Mouse (Mus musculus): Measurements from ENCODE around the gene Smoc1. TPM values are rescaled to one million over a fixed set of nuclear protein-coding genes. Genes with fewer than 3 reads are reported as not detected.

Smoc1 gene
- polyA plus RNA-seq, 1 experiment, result 0.19 TPM

DNA sequence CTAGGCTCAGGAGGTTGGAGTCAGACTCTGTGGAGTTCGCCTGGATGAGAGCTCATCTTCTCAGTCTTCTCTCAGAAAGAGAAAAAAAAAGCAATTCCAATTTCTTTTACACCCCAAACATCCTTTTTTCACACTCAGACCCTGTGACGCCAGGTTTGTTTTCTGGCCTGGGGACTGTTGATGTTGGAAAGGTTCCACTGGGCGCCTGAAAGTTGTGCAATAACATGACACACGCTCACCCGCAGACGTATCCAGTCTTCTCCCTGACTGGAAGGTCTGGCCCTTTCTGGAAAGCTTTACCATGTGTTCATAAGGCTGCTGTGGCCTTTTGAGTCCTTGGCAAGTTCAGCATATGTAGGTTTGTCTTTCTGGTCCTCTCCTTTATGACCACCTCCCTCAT, 129.1 kb downstream of the Smoc1 start:
- Histone ChIP-seq H3K79me2 (ENCODE audit: control insufficient read depth, insufficient read depth) (no peaks in the 10 kb centered on the region), H3K4me2 (ENCODE audit: low read depth) (peak overlapping the region; percentile 13), H3K4me3 (no peak overlapping the region), H3ac (ENCODE audit: control insufficient read depth, insufficient read length) (no peak overlapping the region), H3K27me3 (ENCODE audit: control insufficient read depth, insufficient read depth, insufficient read length) (no peaks in the 10 kb centered on the region), H3K36me3 (ENCODE audit: control insufficient read depth, insufficient read depth) (no peaks in the 10 kb centered on the region)
- TF ChIP-seq CEBPB (IDR thresholded peaks at IDR 0.05; ENCODE audit: insufficient read depth, poor library complexity, severe bottlenecking) (peak; percentile 99), POLR2AphosphoS2 (IDR thresholded peaks at IDR 0.05; ENCODE audit: insufficient read length, low read depth) (no peak), SRF (IDR thresholded peaks at IDR 0.05; ENCODE audit: control insufficient read depth, insufficient read length, low read depth) (no peak)

GRCm38 (mm10) chr12:81156841-81157240, 130.2 kb downstream of the Smoc1 start:
- H3K79me2 ChIP-seq (ENCODE audit: control insufficient read depth, insufficient read depth), result no peaks in the 10 kb centered on the region

GRCm38 (mm10) chr12:81159947-81160346, 133.3 kb downstream of the Smoc1 start:
- Histone ChIP-seq H3K79me2 (ENCODE audit: control insufficient read depth, insufficient read depth) (no peaks in the 10 kb centered on the region), H3K4me3 (no peak overlapping the region), H3K27me3 (ENCODE audit: control insufficient read depth, insufficient read depth, insufficient read length) (no peaks in the 10 kb centered on the region), H3K36me3 (ENCODE audit: control insufficient read depth, insufficient read depth) (no peaks in the 10 kb centered on the region), H3K4me2 (ENCODE audit: low read depth) (no peak overlapping the region), H3ac (ENCODE audit: control insufficient read depth, insufficient read length) (no peak overlapping the region)
- TF ChIP-seq MYOD1 (IDR thresholded peaks at IDR 0.05; ENCODE audit: control insufficient read depth in 1 of 3, insufficient read length in 2 of 3, low read depth in 2 of 3) (no peak), POLR2AphosphoS2 (IDR thresholded peaks at IDR 0.05; ENCODE audit: insufficient read length, low read depth) (no peak), CEBPB (IDR thresholded peaks at IDR 0.05; ENCODE audit: insufficient read depth, poor library complexity, severe bottlenecking) (no peak), E2F4 (IDR thresholded peaks at IDR 0.05; ENCODE audit: insufficient read depth) (no peak), TCF12 (IDR thresholded peaks at IDR 0.05; ENCODE audit: insufficient read depth, poor library complexity, severe bottlenecking) (no peak), MAX (IDR thresholded peaks at IDR 0.05; ENCODE audit: low read depth) (no peak), POLR2A (IDR thresholded peaks at IDR 0.05; ENCODE audit: insufficient read length, low read depth) (no peak), MYOG (IDR thresholded peaks at IDR 0.05; ENCODE audit: control insufficient read depth in 1 of 3, insufficient read depth in 1 of 3, insufficient read length in 2 of 3, low read depth in 2 of 3) (no peak)

More at GRCm38 (mm10) chr12:81156841-81157240, 130.2 kb downstream of the Smoc1 start:
- H3K27me3 ChIP-seq (ENCODE audit: control insufficient read depth, insufficient read depth, insufficient read length), result no peaks in the 10 kb centered on the region
- no peak overlapping the region for H3K4me3 ChIP-seq
- H3K4me2 ChIP-seq (ENCODE audit: low read depth), result no peak overlapping the region
- no peak for TF ChIP-seq SRF (IDR thresholded peaks at IDR 0.05; ENCODE audit: control insufficient read depth, insufficient read length, low read depth)
- no peak for TF ChIP-seq TCF12 (IDR thresholded peaks at IDR 0.05; ENCODE audit: insufficient read depth, poor library complexity, severe bottlenecking)
- no peak for TF ChIP-seq E2F4 (IDR thresholded peaks at IDR 0.05; ENCODE audit: insufficient read depth)
- TF ChIP-seq CEBPB (IDR thresholded peaks at IDR 0.05; ENCODE audit: insufficient read depth, poor library complexity, severe bottlenecking), result 0 out of 2 replicates have a peak, but pooled peaks have one; percentile 14
- no peak for TF ChIP-seq MYOG (IDR thresholded peaks at IDR 0.05; ENCODE audit: control insufficient read depth in 1 of 3, insufficient read depth in 1 of 3, insufficient read length in 2 of 3, low read depth in 2 of 3)
- no peak overlapping the region for H3ac ChIP-seq (ENCODE audit: control insufficient read depth, insufficient read length)
- no peaks in the 10 kb centered on the region for H3K36me3 ChIP-seq (ENCODE audit: control insufficient read depth, insufficient read depth)

GRCm38 (mm10) chr12:81160425-81160824, 133.8 kb downstream of the Smoc1 start:
- Histone ChIP-seq H3K36me3 (ENCODE audit: control insufficient read depth, insufficient read depth) (no peaks in the 10 kb centered on the region), H3K4me2 (ENCODE audit: low read depth) (no peak overlapping the region), H3ac (ENCODE audit: control insufficient read depth, insufficient read length) (no peak overlapping the region), H3K79me2 (ENCODE audit: control insufficient read depth, insufficient read depth) (no peaks in the 10 kb centered on the region), H3K4me3 (no peak overlapping the region), H3K27me3 (ENCODE audit: control insufficient read depth, insufficient read depth, insufficient read length) (no peaks in the 10 kb centered on the region)
- TF ChIP-seq SRF (IDR thresholded peaks at IDR 0.05; ENCODE audit: control insufficient read depth, insufficient read length, low read depth), result no peak
- no peak for TF ChIP-seq USF1 (IDR thresholded peaks at IDR 0.05; ENCODE audit: low read depth)
- no peak for TF ChIP-seq MYOD1 (IDR thresholded peaks at IDR 0.05; ENCODE audit: control insufficient read depth in 1 of 3, insufficient read length in 2 of 3, low read depth in 2 of 3)
- TF ChIP-seq POLR2A (IDR thresholded peaks at IDR 0.05; ENCODE audit: insufficient read length, low read depth), result no peak
- TF ChIP-seq CEBPB (IDR thresholded peaks at IDR 0.05; ENCODE audit: insufficient read depth, poor library complexity, severe bottlenecking), result no peak
- TF ChIP-seq REST (IDR thresholded peaks at IDR 0.05; ENCODE audit: insufficient read depth, insufficient read length), result no peak
- TF ChIP-seq MYOG (IDR thresholded peaks at IDR 0.05; ENCODE audit: control insufficient read depth in 1 of 3, insufficient read depth in 1 of 3, insufficient read length in 2 of 3, low read depth in 2 of 3), result no peak
- TF ChIP-seq POLR2AphosphoS2 (IDR thresholded peaks at IDR 0.05; ENCODE audit: insufficient read length, low read depth), result no peak
- TF ChIP-seq TCF3 (IDR thresholded peaks at IDR 0.05; ENCODE audit: insufficient read length, low read depth), result no peak
- no peak for TF ChIP-seq MAX (IDR thresholded peaks at IDR 0.05; ENCODE audit: low read depth)
- no peak for TF ChIP-seq E2F4 (IDR thresholded peaks at IDR 0.05; ENCODE audit: insufficient read depth)
- TF ChIP-seq TCF12 (IDR thresholded peaks at IDR 0.05; ENCODE audit: insufficient read depth, poor library complexity, severe bottlenecking), result no peak

DNA sequence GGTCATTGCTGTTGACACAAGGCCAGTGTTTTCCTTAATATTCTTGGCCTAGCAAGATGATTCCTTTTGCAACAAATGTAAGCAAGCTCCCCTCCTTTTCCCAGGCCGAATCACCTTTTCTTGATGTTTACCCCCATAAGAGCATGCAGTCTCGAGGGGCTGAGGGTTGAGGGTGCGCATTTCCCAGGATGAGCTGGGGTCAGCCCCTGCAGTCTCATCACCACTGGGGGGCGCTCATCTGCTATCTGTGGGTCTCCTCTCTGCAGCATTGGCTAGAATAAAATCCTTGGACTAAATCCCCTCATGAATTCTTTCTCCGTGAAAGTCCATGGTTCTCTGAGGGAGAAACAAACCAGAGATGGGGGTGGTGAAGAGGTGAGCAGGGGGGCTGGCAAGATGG, 134.2 kb downstream of the Smoc1 start:
- Histone ChIP-seq H3K4me3 (no peak overlapping the region), H3ac (ENCODE audit: control insufficient read depth, insufficient read length) (no peak overlapping the region), H3K79me2 (ENCODE audit: control insufficient read depth, insufficient read depth) (no peaks in the 10 kb centered on the region), H3K4me2 (ENCODE audit: low read depth) (no peak overlapping the region), H3K36me3 (ENCODE audit: control insufficient read depth, insufficient read depth) (no peaks in the 10 kb centered on the region), H3K27me3 (ENCODE audit: control insufficient read depth, insufficient read depth, insufficient read length) (no peaks in the 10 kb centered on the region)
- no peak for TF ChIP-seq E2F4 (IDR thresholded peaks at IDR 0.05; ENCODE audit: insufficient read depth)
